Mouse (Mus musculus) lung, embryonic 16.5 days (tissue): ENCODE measurements around the gene Hdgfl2. TPM values are rescaled to one million over a fixed set of nuclear protein-coding genes. Genes with fewer than 3 reads are reported as not detected.

ENCODE experiments used
- ATAC-seq: fragments of 200-750 bp; cut with Nextera tagmentation; 2 replicates; pipeline ENCODE4 v1.8.0; 2017; ENCODE audit warnings: low read depth, mild to moderate bottlenecking, moderate library complexity
- H3K27ac ChIP-seq: fragments of 300-500 bp; sonication (generic); 2 replicates; pipeline ENCODE4 v1.5.1; 2014; ENCODE audit warnings: mild to moderate bottlenecking, control low read depth, low read length
- H3K27me3 ChIP-seq: fragments of 300-500 bp; sonication (generic); 2 replicates; pipeline ENCODE4 v1.6.1; 2014; ENCODE audit warnings: low read depth, low read length, mixed read lengths; ENCODE audit not compliant: control insufficient read depth, insufficient read depth
- H3K36me3 ChIP-seq: fragments of 300-500 bp; sonication (generic); 2 replicates; pipeline ENCODE4 v1.6.1; 2014; ENCODE audit warnings: low read length; ENCODE audit not compliant: control insufficient read depth, insufficient read depth
- H3K4me1 ChIP-seq: fragments of 300-500 bp; sonication (generic); replicated peaks from 2 replicates; pipeline ENCODE4 v1.6.1; 2014; ENCODE audit warnings: low read length, mixed read lengths; ENCODE audit not compliant: control insufficient read depth, insufficient read depth
- H3K4me2 ChIP-seq: fragments of 300-500 bp; sonication (generic); 2 replicates; pipeline ENCODE4 v1.6.1; 2014; ENCODE audit warnings: low read depth, low read length, control low read depth
- H3K4me3 ChIP-seq: fragments of 300-500 bp; sonication (generic); 2 replicates; pipeline ENCODE4 v1.5.1; 2014; ENCODE audit warnings: mild to moderate bottlenecking, low read length, control low read depth
- H3K9ac ChIP-seq: fragments of 300-500 bp; sonication (generic); 2 replicates; pipeline ENCODE4 v1.6.1; 2014; ENCODE audit warnings: low read length, control low read depth
- H3K9me3 ChIP-seq: fragments of 300-500 bp; sonication (generic); 2 replicates; pipeline ENCODE4 v1.6.1; 2016; ENCODE audit warnings: low read length; ENCODE audit not compliant: control insufficient read depth
- WGBS: fragments of 180-500 bp; shearing (Covaris S2); extraction: QIAGEN DNeasy Blood & Tissue Kit; methylation state at CpG from one replicate; pipeline ENCODE4 v1.1.7; 2014; 5-methylcytosine and 5-hydroxymethylcytosine counted together
- polyA plus RNA-seq: library from polyadenylated mRNA; unstranded; fragments of >200 nt; fragmentation: Nextera tagmentation; extraction: Ambion mirVana; gene quantifications from 2 replicates; pipeline ENCODE4 v1.2.1, GENCODE M21; 2015

Gene Hdgfl2
- polyA plus RNA-seq, 1 experiment from 2014 or later = 96.7 TPM

- Histone ChIP-seq H3K27me3 (no peaks in the 10 kb centered on the region), H3K9ac (no peak overlapping the region), H3K4me1 (no peaks in the 10 kb centered on the region), H3K36me3 (no peaks in the 10 kb centered on the region), H3K4me3 (no peak overlapping the region), H3K9me3 (no peaks in the 10 kb centered on the region), H3K4me2 (no peak overlapping the region), H3K27ac (no peak overlapping the region)
- 52% methylated on average over 2 of the region's 2 CpGs for WGBS
- ATAC-seq = no peak
These were observed 28.3 kb downstream of the Hdgfl2 start for GRCm38 (mm10) chr17:56107736-56108135.

- H3K27ac ChIP-seq = no peak overlapping the region; the same call in 1 of the 2 replicates
- 74% methylated on average over 6 of the region's 6 CpGs for WGBS
- no peak overlapping the region for H3K4me3 ChIP-seq
- H3K4me1 ChIP-seq = no peaks in the 10 kb centered on the region
- H3K27me3 ChIP-seq = no peaks in the 10 kb centered on the region
- no peaks in the 10 kb centered on the region for H3K36me3 ChIP-seq
- H3K9me3 ChIP-seq = no peaks in the 10 kb centered on the region
- H3K9ac ChIP-seq = no peak overlapping the region; the same call in 1 of the 2 replicates
- peak; percentile 75 for ATAC-seq
- no peak overlapping the region for H3K4me2 ChIP-seq
These were observed 29.1 kb downstream of the Hdgfl2 start for GRCm38 (mm10) chr17:56108334-56109044.

GRCm38 (mm10) chr17:56109219-56110051 is 30.0 kb downstream of the Hdgfl2 start, which contains the start of gene Plin4:
TSS of gene Plin4 (minus strand) at chr17:56109803.
- Histone ChIP-seq H3K27me3 (no peaks in the 10 kb centered on the region), H3K9me3 (no peaks in the 10 kb centered on the region), H3K4me2 (no peak within 1 kb of the TSS), H3K36me3 (no peaks in the 10 kb centered on the region), H3K4me1 (no peaks in the 10 kb centered on the region), H3K9ac (no peak within 1 kb of the TSS; the same call in 1 of the 2 replicates), H3K27ac (peak within 1 kb of the TSS; percentile 9; the same call in 1 of the 2 replicates), H3K4me3 (no peak within 1 kb of the TSS)
- 46% methylated on average over 8 of the region's 10 CpGs for WGBS
- peak; percentile 12; the same call in 1 of the 2 replicates for ATAC-seq

GRCm38 (mm10) chr17:56110571-56110970 is 31.1 kb downstream of the Hdgfl2 start:
- Histone ChIP-seq H3K4me3 (no peak overlapping the region), H3K4me1 (no peaks in the 10 kb centered on the region), H3K4me2 (no peak overlapping the region), H3K27ac (no peak overlapping the region), H3K9ac (no peak overlapping the region), H3K36me3 (no peaks in the 10 kb centered on the region), H3K9me3 (no peaks in the 10 kb centered on the region), H3K27me3 (no peaks in the 10 kb centered on the region)
- 67% methylated on average over 4 of the region's 4 CpGs for WGBS
- ATAC-seq = no peak

- H3K4me1 ChIP-seq = no peaks in the 10 kb centered on the region
- no peak for ATAC-seq
- no peak overlapping the region for H3K4me2 ChIP-seq
These were observed 31.6 kb downstream of the Hdgfl2 start for GRCm38 (mm10) chr17:56111021-56111420.

GRCm38 (mm10) chr17:56111864-56112263 is 32.4 kb downstream of the Hdgfl2 start:
- peak; percentile 35 for ATAC-seq
- Histone ChIP-seq H3K4me1 (no peaks in the 10 kb centered on the region), H3K9ac (no peak overlapping the region), H3K27me3 (no peaks in the 10 kb centered on the region), H3K36me3 (no peaks in the 10 kb centered on the region), H3K27ac (no peak overlapping the region), H3K4me3 (no peak overlapping the region), H3K9me3 (no peaks in the 10 kb centered on the region), H3K4me2 (no peak overlapping the region)
- 46% methylated on average over 5 of the region's 5 CpGs for WGBS

More at GRCm38 (mm10) chr17:56111021-56111420, 31.6 kb downstream of the Hdgfl2 start:
- H3K36me3 ChIP-seq = no peaks in the 10 kb centered on the region
- no peaks in the 10 kb centered on the region for H3K9me3 ChIP-seq
- H3K9ac ChIP-seq = no peak overlapping the region
- WGBS = 63% methylated on average over 1 of the region's 1 CpGs
- H3K27ac ChIP-seq = no peak overlapping the region
- H3K4me3 ChIP-seq = no peak overlapping the region
- H3K27me3 ChIP-seq = no peaks in the 10 kb centered on the region

- no peaks in the 10 kb centered on the region for H3K36me3 ChIP-seq
These were observed 33.3 kb downstream of the Hdgfl2 start for GRCm38 (mm10) chr17:56112743-56113142.

GRCm38 (mm10) chr17:56116193-56116592 is 36.8 kb downstream of the Hdgfl2 start:
- H3K4me2 ChIP-seq = no peak overlapping the region
- H3K27me3 ChIP-seq = peaks cover 33% of the 10 kb centered on the region
- H3K4me1 ChIP-seq = peaks cover 9% of the 10 kb centered on the region
- WGBS = 70% methylated on average over 10 of the region's 10 CpGs
- no peak for ATAC-seq
- no peak overlapping the region for H3K4me3 ChIP-seq
- no peak overlapping the region for H3K27ac ChIP-seq
- no peak overlapping the region for H3K9ac ChIP-seq
- no peaks in the 10 kb centered on the region for H3K9me3 ChIP-seq
- H3K36me3 ChIP-seq = no peaks in the 10 kb centered on the region

More at GRCm38 (mm10) chr17:56112743-56113142, 33.3 kb downstream of the Hdgfl2 start:
- no peak overlapping the region for H3K27ac ChIP-seq
- H3K9ac ChIP-seq = no peak overlapping the region
- no peaks in the 10 kb centered on the region for H3K9me3 ChIP-seq
- H3K27me3 ChIP-seq = peaks cover 4% of the 10 kb centered on the region
- ATAC-seq = no peak
- no peak overlapping the region for H3K4me2 ChIP-seq
- WGBS = 80% methylated on average over 3 of the region's 3 CpGs
- no peak overlapping the region for H3K4me3 ChIP-seq
- H3K4me1 ChIP-seq = peaks cover 3% of the 10 kb centered on the region

- ATAC-seq = peak; percentile 68
- H3K4me3 ChIP-seq = peak within 1 kb of the TSS; percentile 40
- H3K4me1 ChIP-seq = peaks cover 9% of the 10 kb centered on the region
- peaks cover 44% of the 10 kb centered on the region for H3K27me3 ChIP-seq
- H3K9me3 ChIP-seq = peaks cover 3% of the 10 kb centered on the region
- H3K27ac ChIP-seq = no peak within 1 kb of the TSS
- peak within 1 kb of the TSS; percentile 31 for H3K9ac ChIP-seq
- peak within 1 kb of the TSS; percentile 59 for H3K4me2 ChIP-seq
- no peaks in the 10 kb centered on the region for H3K36me3 ChIP-seq
- WGBS = under 1% methylated on average over 27 of the region's 27 CpGs
These were observed 37.8 kb downstream of the Hdgfl2 start, which contains the start of gene Plin5 for GRCm38 (mm10) chr17:56117251-56117710. TSS of gene Plin5 (minus strand) at chr17:56117596.
